Mouse (Mus musculus): ENCODE results near the gene Cxcl14.

Cxcl14 gene

DNA sequence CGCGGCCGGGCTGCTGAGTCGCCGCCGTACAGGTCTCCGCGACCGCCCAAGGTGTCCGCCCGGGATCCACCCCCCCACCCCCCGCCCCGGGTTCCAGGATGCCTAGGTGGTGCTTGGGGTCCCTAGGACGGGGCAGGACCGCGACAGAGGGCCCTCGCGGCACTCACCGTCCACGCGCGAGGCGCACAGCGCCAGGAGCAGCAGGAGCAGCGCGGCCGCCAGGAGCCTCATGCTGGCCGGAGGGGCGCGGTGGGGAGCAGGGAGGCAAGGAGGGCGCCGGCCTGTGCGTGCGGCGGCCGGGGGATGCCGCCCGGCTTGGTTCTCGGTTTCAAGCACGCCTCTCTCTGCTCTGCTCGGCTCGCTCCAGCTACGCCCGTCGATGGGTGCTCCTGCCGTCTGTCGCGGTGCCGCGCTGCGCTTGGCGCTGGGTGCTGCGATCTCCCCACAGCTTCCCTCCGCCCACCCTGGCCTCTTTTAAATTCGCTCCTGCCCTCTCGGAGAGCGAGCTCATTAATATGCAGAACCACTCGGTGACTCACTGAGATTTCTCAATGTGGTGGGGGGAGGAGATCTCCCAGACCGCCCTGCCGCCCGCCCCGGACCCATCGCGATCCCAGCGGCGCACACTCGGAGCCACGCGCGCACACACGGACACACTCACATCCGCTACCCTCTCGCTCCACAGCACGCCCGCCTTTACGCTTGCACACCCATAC lies at the start of gene Cxcl14:
Cxcl14 (minus strand) TSS at position 609 of the 716 bp plus-strand sequence.
- in situ Hi-C loops (cut with MboI; ENCODE audit: low pct_unique_long_range_greater_than_20kb in 1 of 2, low sequenced_read_pairs in 2 of 2, unreplicated experiment in 1 of 2) = no loop called here

DNA sequence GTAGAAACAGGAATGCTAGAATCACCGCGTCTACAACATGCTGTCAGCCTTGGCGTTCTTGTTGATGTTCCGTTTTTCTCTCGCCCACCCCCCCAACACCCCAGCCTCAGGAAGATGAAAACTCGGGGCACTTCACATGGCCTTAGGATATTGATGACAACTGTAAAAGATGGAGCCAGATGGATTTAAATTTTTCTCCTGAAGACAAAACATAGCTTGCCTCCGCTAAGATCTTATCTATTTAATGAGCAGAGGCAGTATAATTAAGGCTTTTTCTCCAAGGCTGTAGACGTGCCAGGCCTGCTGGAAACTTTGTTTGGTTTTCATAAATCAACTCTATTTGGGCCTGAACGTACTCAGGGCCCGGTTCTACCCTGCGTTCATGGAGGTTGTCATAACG lies 48.0 kb upstream of the Cxcl14 start:
- in situ Hi-C loops (cut with MboI; ENCODE audit: low pct_unique_long_range_greater_than_20kb in 1 of 2, low sequenced_read_pairs in 2 of 2, unreplicated experiment in 1 of 2) = no loop called here

DNA sequence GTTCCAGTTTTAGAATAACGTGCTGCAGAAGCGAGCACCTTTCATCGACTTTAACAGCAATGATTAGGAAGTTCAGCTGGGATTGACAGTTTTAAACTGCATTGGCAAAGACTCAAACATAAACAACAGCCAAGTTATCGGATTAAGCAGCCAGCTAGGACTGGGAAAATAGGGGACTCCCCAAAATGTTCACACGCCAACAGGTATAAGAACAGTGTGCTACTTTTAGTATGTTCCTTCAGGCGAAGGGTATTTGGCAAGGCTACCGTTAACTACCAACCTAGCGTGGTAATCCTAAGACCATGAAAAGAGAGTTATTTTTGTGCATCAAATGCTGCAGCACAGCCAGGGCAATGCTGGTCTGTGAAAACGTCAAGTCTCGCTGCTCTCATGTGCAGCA lies 46.1 kb upstream of the Cxcl14 start:
- in situ Hi-C loops (cut with MboI; ENCODE audit: low pct_unique_long_range_greater_than_20kb in 1 of 2, low sequenced_read_pairs in 2 of 2, unreplicated experiment in 1 of 2) = no loop called here

DNA sequence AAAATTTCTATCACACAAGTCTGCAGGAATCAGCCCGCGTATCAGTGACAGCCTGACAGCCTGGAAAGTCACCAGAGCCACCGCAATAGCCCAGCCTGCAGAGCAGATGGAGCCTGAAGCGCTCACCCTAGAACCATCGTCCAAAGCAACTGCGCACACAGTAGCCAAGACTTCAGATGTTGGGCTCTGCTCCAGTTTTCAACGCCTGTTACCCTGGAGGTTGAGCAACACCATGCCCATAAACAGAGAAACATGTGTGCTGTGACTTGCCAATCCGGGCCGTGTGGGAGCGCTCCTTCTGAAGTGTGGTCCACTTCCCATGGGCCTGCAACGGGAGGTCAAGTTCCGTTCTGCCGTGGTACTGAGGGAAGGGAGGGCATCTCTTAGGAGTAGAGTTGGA lies 44.2 kb upstream of the Cxcl14 start:
- in situ Hi-C loops (cut with MboI; ENCODE audit: low pct_unique_long_range_greater_than_20kb in 1 of 2, low sequenced_read_pairs in 2 of 2, unreplicated experiment in 1 of 2) = no loop called here

DNA sequence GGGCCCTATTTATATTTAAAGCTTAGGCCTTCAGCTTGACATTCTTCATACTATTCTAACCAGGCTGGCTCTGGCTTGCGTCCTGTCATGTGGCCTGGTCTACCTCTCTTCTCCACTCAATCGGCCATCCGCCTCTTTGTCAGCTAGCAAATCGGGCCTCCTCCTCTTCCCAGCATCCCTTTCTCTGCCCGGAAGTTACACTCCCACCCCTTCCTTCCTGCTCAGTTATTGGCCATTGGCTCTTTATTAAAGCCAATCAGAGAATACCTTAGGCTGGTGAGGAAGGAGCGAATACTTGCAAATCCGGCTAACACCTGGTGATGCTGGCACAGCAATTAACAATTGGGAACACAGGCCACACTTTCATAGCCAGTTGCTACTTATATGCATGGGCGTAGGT lies 43.5 kb upstream of the Cxcl14 start:
- in situ Hi-C loops (cut with MboI; ENCODE audit: low pct_unique_long_range_greater_than_20kb in 1 of 2, low sequenced_read_pairs in 2 of 2, unreplicated experiment in 1 of 2) = no loop called here

DNA sequence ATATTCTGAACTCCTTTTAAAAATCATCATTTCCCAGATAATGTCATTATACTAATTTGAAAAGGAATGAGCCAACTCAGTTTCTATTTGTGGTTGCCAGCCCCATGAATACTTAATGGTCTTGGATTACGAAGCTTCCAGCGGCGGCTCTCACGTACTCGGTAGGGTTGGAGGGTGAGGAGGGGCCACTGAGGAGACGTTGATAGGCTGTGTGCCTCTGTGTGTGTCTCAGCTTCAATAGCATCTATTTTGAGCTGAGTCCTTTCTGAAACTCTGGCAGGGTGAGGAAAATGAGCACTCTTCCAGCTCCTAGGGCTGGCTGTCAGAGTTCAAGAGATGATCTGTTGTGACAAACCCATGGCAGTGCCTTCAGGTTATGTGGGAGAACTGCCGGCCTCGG lies 40.6 kb upstream of the Cxcl14 start:
- in situ Hi-C loops (cut with MboI; ENCODE audit: low pct_unique_long_range_greater_than_20kb in 1 of 2, low sequenced_read_pairs in 2 of 2, unreplicated experiment in 1 of 2) = no loop called here

DNA sequence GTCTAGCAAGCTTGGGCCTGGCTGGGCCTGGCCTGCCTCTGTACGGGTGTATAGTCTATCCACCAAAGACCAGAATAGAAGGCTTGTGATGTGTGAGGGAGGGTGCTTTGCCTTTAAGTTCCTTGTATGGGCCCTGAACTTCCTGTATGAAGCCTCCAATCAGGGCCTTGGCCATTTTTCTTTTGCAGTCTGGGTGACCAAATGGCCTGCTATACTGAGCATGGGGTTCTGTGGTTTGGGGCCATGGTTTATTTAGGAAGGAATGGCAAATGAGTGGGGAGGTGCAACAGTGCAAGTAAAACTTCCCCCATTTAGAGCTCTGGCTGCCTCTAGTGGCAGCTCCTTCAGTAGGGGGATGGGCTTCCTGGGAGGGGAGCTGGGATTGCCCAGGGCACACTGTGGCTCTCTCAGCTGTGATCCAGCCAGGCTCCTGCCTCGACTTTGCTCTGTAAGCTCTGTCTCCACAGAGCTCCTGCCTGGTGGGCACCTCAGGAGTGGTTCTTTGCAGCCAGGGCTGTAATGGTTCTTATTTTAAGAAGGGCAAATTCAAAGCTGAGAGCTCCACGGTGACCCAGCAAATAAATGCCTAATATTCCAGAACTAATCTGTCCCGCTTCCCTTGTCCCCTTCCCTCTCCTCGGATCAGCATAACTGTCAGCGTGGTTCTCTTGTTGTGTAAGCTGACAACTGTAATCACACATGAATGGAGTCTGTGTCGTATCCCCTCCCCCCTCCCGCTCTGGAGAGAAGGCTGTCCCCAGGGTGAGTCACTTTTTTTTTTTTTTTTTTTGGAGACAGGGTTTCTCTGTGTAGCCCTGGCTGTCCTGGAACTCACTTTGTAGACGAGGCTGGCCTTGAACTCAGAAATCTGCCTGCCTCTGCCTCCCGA lies 38.7 kb upstream of the Cxcl14 start:
- in situ Hi-C loops (cut with MboI; ENCODE audit: low pct_unique_long_range_greater_than_20kb in 1 of 2, low sequenced_read_pairs in 2 of 2, unreplicated experiment in 1 of 2) = no loop called here

DNA sequence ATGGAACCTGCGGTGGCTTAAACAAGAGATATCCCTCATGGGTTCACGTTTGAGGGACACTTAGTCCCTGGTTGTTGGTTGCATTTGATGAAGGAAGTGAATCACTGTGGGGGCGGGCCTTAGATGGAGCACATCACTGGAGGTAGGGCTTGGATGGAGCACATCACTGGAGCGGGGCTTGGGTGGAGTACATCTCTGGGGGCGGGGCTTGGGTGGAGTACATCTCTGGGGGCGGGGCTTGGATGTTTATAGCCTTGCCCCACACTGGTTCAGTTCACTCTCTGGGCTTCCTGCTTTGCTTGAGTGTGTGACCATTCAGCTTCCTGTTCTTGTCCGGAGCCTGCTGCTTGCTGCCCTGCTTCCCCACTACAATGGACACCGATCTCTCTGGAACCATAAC lies 37.9 kb upstream of the Cxcl14 start:
- in situ Hi-C loops (cut with MboI; ENCODE audit: low pct_unique_long_range_greater_than_20kb in 1 of 2, low sequenced_read_pairs in 2 of 2, unreplicated experiment in 1 of 2) = no loop called here

DNA sequence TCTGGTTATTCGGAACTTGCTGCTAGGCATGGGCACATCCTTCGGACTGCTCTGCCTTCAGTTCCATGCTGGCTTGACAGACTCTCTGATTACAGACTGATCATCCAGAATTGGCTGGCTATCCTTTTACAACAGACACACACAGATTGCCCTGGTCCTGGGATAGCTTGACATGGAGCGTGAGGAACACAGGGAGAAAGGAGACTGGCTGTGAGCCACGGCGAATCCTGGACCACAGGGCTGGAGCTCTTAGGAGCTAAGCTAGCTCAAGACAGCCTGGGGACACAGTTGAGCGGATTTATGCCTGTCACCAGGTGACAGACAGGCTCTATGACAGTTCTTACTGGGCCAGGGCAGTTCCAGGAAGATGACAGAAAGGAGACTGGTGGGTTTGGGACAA lies 36.0 kb upstream of the Cxcl14 start:
- in situ Hi-C loops (cut with MboI; ENCODE audit: low pct_unique_long_range_greater_than_20kb in 1 of 2, low sequenced_read_pairs in 2 of 2, unreplicated experiment in 1 of 2) = no loop called here

DNA sequence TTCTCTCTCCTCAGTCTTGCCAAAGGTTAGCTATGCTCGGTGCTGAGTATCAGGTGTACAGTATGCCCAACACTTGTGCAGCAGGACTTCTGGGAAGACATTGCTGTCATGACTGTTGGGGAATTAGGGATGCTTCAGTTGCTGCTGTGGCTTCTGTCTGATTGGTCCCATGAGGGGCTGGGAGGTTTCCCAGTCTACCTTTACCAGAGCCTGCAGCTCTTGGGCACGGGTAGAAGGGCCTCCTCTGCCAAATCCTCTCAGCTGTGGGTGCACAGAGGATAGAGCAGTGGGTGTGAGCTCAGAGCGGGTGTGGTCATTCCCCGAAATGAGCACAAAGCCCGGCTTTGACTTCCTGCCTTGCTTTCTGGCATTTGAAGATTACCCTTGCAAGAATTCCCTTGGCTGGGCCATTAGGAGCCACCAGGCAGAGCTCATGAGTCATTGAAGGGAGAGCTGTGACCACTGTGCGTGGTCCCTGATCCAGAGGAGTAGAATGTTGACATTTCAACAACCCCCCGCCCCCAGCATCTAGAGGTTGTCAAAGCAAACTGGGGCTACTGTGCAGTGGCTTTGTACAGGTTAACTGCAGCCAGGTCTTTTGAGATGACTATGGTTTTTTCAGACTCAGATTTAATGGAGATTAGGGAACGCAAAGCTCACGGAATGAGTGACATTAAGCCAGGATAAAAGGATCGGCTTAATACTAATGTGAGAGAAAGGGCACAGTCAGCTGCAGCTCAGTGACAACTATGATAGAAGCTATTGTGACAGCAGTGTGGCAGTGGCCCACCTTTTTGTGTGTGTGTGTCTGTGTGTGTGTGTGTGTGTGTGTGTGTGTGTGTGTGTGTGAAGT lies 34.5 kb upstream of the Cxcl14 start:
- in situ Hi-C loops (cut with MboI; ENCODE audit: low pct_unique_long_range_greater_than_20kb in 1 of 2, low sequenced_read_pairs in 2 of 2, unreplicated experiment in 1 of 2) = no loop called here

DNA sequence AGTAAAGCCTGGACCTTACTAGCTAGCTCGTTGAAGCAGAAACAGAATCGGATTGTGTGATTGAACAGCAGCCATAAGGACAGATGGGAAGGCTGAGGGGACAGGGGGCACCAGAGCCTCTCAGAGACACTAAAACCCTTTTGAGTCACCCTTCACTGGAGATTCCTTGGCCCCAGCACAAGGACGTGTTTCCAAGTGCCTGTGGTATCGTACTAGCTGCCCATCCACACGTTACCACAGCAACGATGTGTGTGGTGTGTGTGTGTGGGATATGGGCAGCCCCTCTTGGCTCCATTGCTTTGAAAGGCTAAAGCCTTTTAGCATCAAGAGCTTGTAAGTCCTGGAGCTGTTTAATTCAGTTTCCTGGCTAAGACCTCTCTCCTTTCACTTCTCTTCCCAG lies 33.4 kb upstream of the Cxcl14 start:
- in situ Hi-C loops (cut with MboI; ENCODE audit: low pct_unique_long_range_greater_than_20kb in 1 of 2, low sequenced_read_pairs in 2 of 2, unreplicated experiment in 1 of 2) = no loop called here

DNA sequence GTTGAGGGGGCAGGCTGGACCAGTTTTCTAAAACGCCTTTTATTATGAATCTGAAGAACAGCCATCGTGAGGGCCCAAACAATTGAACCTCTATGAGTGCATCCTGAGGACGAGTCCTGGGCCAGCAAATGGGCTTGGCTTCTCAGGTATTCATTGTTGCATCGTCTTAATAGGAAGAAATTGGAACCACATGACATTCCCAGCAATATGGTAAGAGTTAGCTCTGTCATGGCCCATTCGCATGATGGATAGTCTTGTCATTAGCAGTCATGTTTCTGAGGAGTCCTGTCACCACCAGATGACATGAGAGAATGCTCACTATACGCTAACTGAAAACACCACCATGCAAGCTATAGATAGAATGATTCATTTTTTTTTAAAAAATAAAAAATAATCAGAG lies 32.8 kb upstream of the Cxcl14 start:
- in situ Hi-C loops (cut with MboI; ENCODE audit: low pct_unique_long_range_greater_than_20kb in 1 of 2, low sequenced_read_pairs in 2 of 2, unreplicated experiment in 1 of 2) = no loop called here

DNA sequence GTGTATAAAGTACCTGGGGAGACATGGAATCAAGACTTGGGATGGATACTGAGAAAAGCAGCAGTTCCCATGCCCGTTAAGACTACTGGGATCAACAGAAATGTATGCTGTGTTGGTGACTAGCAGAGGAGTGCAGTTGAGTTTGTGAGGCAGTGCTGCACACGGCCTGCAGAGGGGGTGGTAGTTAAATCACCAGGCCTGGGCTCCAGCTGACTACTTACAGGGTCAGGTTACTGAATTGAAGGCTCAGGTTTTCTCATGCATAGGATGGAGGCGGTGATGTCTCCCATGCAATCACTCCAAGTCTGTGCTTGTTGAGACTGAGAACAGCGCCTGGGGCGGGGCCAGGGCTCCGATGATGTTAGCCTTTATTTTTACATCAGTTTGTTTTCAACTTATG lies 31.4 kb upstream of the Cxcl14 start:
- in situ Hi-C loops (cut with MboI; ENCODE audit: low pct_unique_long_range_greater_than_20kb in 1 of 2, low sequenced_read_pairs in 2 of 2, unreplicated experiment in 1 of 2) = no loop called here

DNA sequence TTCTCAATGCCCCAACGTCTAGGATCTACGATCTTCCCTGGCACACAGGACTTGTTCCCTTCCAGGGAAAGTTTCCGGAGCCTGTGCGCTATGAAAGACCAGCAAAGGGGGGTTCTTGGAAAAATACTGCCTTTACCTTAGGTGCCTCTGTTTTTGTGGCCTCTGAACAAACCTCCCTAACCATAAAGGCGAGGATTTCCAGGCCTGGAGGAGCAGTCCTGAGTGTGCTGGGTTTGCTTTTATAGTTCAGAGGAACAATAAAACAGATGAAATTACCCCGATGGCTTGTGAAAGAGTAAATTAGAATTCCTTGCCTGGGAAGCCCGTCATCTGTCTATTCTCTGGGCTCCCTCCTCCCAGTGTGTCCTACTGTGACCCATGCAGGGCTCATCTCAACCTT lies 25.3 kb upstream of the Cxcl14 start:
- in situ Hi-C loops (cut with MboI; ENCODE audit: low pct_unique_long_range_greater_than_20kb in 1 of 2, low sequenced_read_pairs in 2 of 2, unreplicated experiment in 1 of 2) = no loop called here

DNA sequence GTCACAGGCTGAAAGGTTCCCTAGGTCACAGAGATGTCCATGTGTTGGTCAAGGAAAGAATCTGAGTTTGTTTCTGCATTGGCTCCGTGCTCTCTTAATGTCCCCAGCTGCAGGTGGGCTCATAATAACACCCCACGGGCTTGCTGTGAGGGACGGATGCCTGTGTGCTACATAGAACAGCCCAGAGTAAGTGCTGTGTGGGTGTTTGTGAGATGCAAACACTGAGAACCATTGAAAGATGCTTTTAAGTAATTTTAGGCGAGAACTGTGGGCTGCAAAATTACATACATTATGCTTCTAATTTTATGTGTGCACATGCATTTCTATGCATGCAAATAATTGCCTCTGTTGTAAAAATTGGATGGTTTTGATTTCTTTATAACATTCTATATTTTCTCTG lies 20.6 kb upstream of the Cxcl14 start:
- in situ Hi-C loops (cut with MboI; ENCODE audit: low pct_unique_long_range_greater_than_20kb in 1 of 2, low sequenced_read_pairs in 2 of 2, unreplicated experiment in 1 of 2) = no loop called here

DNA sequence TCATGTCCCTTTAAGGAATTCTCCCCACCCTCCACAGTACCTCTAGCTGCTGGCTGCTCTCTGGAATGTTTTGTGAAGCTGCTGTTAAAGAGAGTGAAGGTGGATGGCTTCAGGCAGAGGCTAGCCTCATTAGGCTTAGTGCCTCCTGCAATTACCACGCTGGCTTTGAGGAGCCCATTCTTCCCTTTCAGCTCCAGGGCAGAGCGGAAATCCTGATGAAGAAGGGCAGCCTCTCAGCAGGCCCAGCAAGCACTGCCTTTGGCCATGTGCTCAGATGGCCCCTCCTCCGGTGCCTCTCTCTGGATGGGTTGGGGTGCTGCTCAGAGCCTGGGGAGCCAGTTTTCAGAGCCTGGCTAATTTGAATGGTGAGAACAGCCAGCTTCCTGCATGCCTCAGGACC lies 18.9 kb upstream of the Cxcl14 start:
- in situ Hi-C loops (cut with MboI; ENCODE audit: low pct_unique_long_range_greater_than_20kb in 1 of 2, low sequenced_read_pairs in 2 of 2, unreplicated experiment in 1 of 2) = no loop called here

DNA sequence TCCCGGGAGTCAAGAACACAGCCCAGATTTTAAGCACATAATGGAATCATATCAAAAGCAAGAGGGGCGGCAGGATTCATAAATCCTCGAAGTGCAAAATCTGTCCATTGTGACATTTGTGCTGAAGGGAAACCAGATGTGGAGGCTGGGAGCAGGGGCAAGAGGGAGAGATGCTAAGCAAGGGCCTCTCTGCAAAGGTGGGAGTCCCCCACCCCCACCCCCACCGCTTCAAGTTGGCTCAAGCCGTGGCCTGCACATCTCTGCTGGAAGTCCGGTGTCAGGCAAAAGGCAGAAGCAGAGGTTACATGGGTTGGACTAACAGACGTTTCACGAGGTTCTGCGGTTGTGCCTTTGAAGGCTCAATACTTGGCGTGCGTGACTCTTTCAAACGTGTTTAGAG lies 8.7 kb upstream of the Cxcl14 start:
- in situ Hi-C loops (cut with MboI; ENCODE audit: low pct_unique_long_range_greater_than_20kb in 1 of 2, low sequenced_read_pairs in 2 of 2, unreplicated experiment in 1 of 2) = no loop called here

DNA sequence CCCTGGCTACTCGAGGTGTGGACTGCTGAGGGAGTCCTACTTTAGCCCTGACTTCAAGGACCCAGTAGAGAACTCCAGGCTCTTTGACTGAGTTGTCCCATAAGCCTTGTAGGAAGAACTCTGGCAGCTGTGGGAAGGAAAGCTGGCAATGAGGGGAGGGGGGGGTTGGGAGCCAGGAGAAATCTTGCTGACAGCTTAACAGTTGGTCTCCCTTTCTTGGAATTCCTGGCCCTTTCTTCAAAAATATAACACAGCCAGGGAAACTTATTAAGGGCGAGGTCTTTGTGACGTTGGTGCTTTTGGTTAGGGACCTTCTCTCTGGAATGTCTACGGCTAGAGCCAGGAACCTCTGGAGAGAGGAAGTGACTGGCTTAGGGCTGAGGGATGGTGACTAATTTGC lies 8.1 kb upstream of the Cxcl14 start:
- in situ Hi-C loops (cut with MboI; ENCODE audit: low pct_unique_long_range_greater_than_20kb in 1 of 2, low sequenced_read_pairs in 2 of 2, unreplicated experiment in 1 of 2) = no loop called here

DNA sequence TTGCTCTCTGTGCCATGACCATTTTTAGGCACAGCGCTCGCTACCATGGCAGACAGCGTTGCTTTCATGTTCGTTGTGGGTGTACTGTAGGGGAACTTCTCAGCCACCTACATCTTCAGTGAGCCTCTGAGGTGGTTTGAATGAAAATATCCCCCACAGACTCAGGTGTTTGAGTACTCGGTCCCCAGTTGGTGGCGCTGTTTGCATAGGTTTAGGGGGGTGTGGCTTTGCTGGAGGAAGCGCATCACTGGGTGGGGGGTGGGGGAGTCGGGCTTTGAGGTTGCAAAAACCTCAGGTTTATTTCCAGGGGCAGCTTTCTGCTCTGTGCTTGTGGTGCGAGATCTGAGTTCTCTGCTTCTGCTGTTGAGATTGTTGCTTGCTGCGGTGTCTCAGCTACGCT lies 3.0 kb upstream of the Cxcl14 start:
- in situ Hi-C loops (cut with MboI; ENCODE audit: low pct_unique_long_range_greater_than_20kb in 1 of 2, low sequenced_read_pairs in 2 of 2, unreplicated experiment in 1 of 2) = no loop called here

Measured in mouse embryonic stem cell (cell line).